Mouse (Mus musculus) monocyte, adult 5-6 weeks (primary cell): ENCODE measurements around the gene Snx27. TPM values are rescaled to one million over a fixed set of nuclear protein-coding genes. Genes with fewer than 3 reads are reported as not detected.

Experiments
- ATAC-seq: fragments of 153-309, 156-312 bp; replicated peaks from 2 replicates; pipeline ENCODE4 v1.8.0; 2017; ENCODE audit warnings: mild to moderate bottlenecking; ENCODE audit not compliant: low TSS enrichment, insufficient number of reproducible peaks, severe bottlenecking, poor library complexity, low FRiP score
- total RNA-seq: library from RNA; stranded (forward); fragments of 200-1000, 200-491, 200-594 nt; gene quantifications from 3 replicates; pipeline ENCODE4 v1.2.3, GENCODE M21; 2017

Gene Snx27
- total RNA-seq, 1 experiment from 2014 or later = 47.5 TPM

GRCm38 (mm10) chr3:94480291-94480884, 102.1 kb downstream of the Snx27 start, which contains the start of gene Riiad1:
Gene Riiad1 (minus strand): TSS chr3:94480341.
- ATAC-seq = no peak

DNA sequence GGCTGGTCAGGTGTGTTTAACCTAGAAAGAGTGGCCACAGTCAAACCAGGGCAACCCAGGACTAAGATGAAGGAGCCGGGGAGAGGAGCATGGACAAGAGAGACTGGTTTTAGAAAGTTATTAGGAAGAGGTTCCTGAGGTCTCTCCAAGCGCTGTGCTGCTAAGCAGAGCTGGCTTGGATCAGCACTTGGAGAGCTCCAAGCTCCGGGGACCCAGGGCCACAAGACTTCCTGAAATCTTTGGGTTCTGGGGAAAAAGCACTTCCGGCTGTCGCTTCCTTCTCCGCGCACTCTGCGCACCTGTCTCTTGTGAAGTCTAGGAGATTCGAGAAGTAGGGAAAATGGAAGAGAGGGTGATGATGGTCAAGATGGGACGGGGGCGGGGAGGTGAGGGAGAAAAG, 103.0 kb downstream of the Snx27 start:
- no peak for ATAC-seq

DNA sequence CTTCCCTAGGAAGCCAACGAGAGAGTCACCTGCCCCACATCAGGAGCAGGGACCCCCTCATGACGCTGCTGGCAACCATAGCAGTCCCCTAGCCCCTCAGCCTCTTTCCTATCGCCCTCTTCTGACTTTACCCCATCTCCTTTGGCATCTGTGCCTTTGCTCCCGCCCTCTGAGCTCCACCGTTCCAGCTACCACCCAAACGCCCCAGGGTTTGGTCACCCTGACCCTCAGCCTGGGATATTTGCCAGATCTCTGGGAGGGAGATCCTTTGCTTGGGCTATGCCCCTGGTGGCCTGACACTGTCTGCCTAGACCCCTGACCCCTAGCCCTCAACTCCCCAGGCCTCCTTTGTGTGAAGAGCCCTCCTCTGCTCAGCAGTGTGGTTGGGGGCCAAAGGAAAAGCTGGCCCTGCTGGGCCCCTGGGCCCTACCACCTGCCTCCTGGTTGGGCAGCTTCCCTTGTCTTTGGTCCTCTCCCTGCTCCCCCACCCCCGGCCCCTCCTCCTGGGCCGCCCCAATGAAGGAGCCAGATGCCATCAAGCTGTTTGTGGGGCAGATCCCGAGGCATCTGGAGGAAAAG, 103.8 kb downstream of the Snx27 start:
- ATAC-seq = no peak

GRCm38 (mm10) chr3:94477981-94478422, 104.5 kb downstream of the Snx27 start, which contains the start of gene Celf3:
Gene Celf3 (plus strand): TSS chr3:94478295.
- ATAC-seq = no peak

DNA sequence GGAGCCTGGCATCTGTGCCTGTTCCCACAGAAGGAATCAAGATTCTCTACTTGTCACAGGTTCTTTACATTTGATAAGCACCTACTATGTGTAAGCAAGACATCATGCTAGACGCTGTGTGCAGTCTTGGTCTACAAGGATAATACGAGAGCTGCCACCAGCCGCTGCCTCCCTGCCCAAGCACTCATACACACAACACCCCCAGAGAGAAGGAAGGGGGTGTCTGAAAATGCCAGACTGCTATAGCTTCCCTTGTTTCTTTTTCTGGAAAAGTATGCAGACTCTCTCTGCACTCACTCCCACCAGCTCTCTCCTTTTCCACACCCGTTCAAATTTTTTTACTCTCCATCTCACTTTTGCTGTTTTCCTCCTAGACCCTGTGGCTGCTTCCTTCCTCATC, 105.1 kb downstream of the Snx27 start:
- ATAC-seq = no peak

- ATAC-seq = no peak
Measured at GRCm38 (mm10) chr3:94476301-94477035, 106.0 kb downstream of the Snx27 start.

DNA sequence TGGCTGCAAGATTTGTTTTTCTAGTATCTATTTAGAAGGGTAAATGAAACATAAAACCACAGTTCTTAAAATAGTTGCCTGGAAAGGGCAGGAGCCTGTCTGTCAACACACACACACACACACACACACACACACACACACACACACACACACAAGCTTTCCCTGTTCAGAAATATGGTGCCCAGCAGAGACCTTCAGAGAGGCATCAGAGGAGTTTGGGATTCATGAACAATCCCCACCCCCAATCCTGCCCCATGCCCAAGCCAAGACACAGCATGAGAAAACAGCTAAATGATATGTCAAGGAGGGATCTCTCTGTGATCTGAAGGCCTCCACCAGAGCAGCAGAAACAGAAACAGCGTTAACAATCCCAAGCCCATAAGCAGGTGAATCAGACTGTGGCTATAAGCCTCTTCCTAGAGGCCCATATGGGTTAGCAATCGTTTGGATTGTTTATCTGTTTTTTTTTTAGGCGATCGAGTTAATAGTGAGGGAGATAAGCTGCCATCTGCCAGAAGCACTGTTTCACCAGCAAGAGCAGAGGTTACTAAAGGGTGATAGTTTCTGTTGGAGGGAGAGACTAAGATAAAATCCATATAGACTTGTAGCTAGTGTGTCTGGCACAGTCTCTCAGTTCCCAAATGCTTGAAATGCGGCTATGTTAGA, 108.8 kb downstream of the Snx27 start:
- ATAC-seq = no peak

- ATAC-seq = no peak
Measured at GRCm38 (mm10) chr3:94473115-94473505, 109.4 kb downstream of the Snx27 start.

GRCm38 (mm10) chr3:94472447-94473114, 109.9 kb downstream of the Snx27 start:
- no peak for ATAC-seq

DNA sequence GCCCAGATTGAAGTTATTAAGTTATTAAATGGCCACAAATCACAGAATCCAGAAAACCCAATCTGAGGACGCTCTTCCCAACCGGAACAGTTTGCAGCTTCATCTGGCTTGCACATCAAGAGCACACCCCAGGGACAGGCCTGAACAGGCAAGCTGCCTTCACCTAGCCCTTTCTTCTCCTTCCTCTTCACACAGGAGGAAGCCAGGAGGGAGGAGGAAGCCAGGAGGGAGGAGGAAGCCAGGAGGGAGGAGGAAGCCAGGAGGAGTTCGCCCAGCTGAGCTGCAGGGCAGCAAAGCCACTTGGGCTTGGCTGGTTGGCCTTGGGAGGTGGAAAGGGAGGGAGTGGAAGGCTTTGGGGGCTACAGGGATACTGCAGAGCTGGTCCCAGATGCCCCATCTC, 113.6 kb downstream of the Snx27 start:
- no peak for ATAC-seq

DNA sequence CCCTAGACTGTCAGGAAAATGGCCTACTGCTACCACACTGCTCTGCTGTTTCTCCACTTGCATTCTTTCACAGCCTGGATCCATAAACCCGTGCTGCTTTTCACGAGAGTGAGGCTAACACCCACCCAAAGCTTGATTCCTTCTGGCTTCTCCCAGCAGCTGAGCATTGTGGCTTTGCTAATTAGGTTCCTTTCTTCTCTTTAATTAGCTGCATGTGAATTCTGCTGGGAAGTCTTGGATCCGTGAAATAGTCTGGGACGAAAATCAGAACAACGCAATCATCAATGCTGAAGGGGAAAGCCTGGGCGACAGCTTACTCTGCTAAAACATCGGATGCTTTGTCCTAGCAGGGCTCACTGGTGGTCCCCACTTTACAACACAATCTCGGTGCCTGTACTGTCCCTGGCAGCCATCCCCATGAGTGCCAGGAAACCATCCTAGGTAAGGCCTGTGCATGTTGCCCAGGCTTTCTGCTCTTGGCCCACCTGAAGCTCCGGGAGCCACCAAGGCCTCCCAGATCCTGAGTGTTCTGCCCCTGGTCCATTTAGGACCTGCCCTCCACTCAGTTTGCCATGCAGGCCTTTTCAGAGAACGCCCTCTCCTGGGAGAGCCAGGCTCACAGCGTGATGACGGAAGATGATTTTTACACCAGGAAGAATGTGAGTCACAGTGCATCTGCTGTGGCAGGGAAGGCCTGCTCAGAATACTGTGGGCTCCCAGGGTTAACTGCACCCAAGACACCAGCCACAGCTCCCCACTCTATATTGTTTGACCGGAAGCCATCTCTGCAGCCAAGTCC, 116.7 kb downstream of the Snx27 start:
- no peak for ATAC-seq

GRCm38 (mm10) chr3:94463926-94464578, 118.5 kb downstream of the Snx27 start:
- ATAC-seq = no peak

- ATAC-seq = no peak
Measured at GRCm38 (mm10) chr3:94459834-94460233, 122.7 kb downstream of the Snx27 start.

DNA sequence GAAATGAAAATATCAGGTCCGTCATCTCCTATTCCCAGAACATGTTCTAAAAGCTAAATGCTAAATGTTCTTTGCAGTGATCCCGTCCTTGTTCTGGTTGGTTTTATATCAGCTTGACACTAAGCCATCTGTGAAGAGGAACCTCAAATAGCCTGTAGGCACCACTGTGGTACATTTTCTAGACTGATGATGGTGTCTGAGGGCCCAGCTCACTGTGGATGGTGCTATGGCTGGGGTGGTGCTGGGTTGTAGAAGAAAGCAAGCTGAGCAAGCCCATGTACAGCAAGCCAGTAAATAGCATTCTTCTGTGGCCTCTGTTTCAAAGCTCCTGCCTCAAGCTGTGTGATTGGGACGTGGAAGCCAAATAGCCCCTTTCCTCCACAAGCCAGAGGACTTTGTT, 125.5 kb downstream of the Snx27 start:
- no peak for ATAC-seq

DNA sequence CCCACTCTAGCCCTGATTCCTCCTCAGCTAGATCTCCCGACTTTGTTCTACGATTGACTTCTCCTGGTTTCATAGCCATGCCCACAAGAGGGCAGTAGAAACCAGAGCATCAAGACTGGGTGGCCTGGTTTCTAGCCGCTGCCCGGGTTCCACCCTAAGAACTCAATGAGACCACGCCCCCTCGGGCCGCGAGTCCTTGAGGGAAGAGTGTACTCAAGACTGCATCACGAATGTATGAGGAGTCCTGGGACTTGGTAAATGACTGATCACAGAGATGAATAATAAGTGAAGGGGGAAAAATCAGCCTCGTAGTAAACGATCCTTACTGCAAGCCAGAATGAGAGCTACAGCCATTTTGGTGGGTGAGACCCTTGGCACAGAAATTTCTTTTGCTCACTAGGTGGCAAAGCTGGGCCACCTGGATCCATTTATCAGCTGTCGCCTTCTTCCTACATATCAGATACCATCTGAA, 126.0 kb downstream of the Snx27 start:
- peak; percentile 90 for ATAC-seq

DNA sequence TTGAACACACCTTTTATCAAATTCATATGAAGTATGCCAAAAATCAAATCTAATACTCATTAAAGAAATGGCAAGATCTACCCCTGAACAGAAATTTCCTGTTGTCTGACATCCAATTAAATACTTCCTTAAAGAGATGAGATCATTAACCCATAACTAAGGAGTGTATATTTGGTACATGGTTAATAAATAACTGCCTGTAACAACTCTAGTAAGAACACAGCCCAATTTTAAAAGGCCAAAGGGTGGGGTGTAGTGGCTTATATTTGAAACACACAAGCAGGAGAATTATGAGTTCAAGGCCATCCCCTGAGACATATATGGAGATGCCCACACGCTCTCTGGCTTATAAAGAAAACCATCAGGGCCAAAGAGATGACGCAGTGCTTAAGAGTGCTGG, 133.1 kb downstream of the Snx27 start:
- ATAC-seq = no peak
